Mouse (Mus musculus): ENCODE measurements around the gene Igdcc4.

GRCm38 (mm10) chr9:65178336-65179213 is 77.3 kb downstream of the Igdcc4 start:
- no peak for TF ChIP-seq POLR2A (IDR thresholded peaks at IDR 0.05; ENCODE audit: control insufficient read depth in 1 of 2, insufficient read depth in 1 of 2, low read depth in 1 of 2, low read length in 2 of 2, poor library complexity in 1 of 2)
- TF ChIP-seq SMC3 (IDR thresholded peaks at IDR 0.05; ENCODE audit: low read depth, low read length): no peak
